Mouse (Mus musculus) forebrain, embryonic 14.5 days (tissue): Measurements from ENCODE around the gene Skap2. TPM values are rescaled to one million over a fixed set of nuclear protein-coding genes. Genes with fewer than 3 reads are reported as not detected.

ENCODE experiments used
- ATAC-seq: fragments of 200-750 bp; cut with Nextera tagmentation; 2 replicates; pipeline ENCODE4 v1.8.0; 2017; ENCODE audit warnings: mild to moderate bottlenecking, moderate library complexity
- DNase-seq: peaks from one replicate; pipeline ENCODE4 v3.0.0-alpha.2; 2015; ENCODE audit warnings: low spot score
- H3K27ac ChIP-seq: fragments of 300-500 bp; sonication (generic); 2 replicates; pipeline ENCODE4 v1.5.1; 2014; ENCODE audit warnings: low read depth, mild to moderate bottlenecking, control low read depth, low read length, moderate library complexity
- H3K27me3 ChIP-seq: fragments of 300-500 bp; sonication (generic); replicated peaks from 2 replicates; pipeline ENCODE4 v1.6.1; 2014; ENCODE audit warnings: low read length, control low read depth, mixed read lengths; ENCODE audit not compliant: control insufficient read depth, insufficient read depth
- H3K36me3 ChIP-seq: fragments of 300-500 bp; sonication (generic); 2 replicates; pipeline ENCODE4 v1.6.1; 2014; ENCODE audit warnings: low read length, control low read depth; ENCODE audit not compliant: control insufficient read depth, insufficient read depth
- H3K4me1 ChIP-seq: fragments of 300-500 bp; sonication (generic); 2 replicates; pipeline ENCODE4 v1.6.1; 2014; ENCODE audit warnings: antibody characterized with exemption, low read length, control low read depth; ENCODE audit not compliant: control insufficient read depth, insufficient read depth
- H3K4me2 ChIP-seq: fragments of 300-500 bp; sonication (generic); 2 replicates; pipeline ENCODE4 v1.6.1; 2014; ENCODE audit warnings: mild to moderate bottlenecking, control low read depth, low read length
- H3K4me3 ChIP-seq: fragments of 300-500 bp; sonication (generic); 2 replicates; pipeline ENCODE4 v1.5.1; 2014; ENCODE audit warnings: low read depth, low read length, control low read depth
- H3K9ac ChIP-seq: fragments of 300-500 bp; sonication (generic); 2 replicates; pipeline ENCODE4 v1.6.1; 2014; ENCODE audit warnings: mild to moderate bottlenecking, low read length, control low read depth, moderate library complexity
- H3K9me3 ChIP-seq: fragments of 300-500 bp; sonication (generic); replicated peaks from 2 replicates; pipeline ENCODE4 v1.6.1; 2016; ENCODE audit warnings: low read length, control low read depth, mixed read lengths; ENCODE audit not compliant: control insufficient read depth
- WGBS: fragments of 180-500 bp; shearing (Covaris S2); extraction: QIAGEN DNeasy Blood & Tissue Kit; methylation state at CpG from one replicate; pipeline ENCODE4 v1.1.7; 2014; 5-methylcytosine and 5-hydroxymethylcytosine counted together
- polyA plus RNA-seq: library from polyadenylated mRNA; unstranded; fragments of >200 nt; fragmentation: Nextera tagmentation; extraction: Ambion mirVana; gene quantifications from 2 replicates; pipeline ENCODE4 v1.2.1, GENCODE M21; 2014

Skap2 gene
- 5.7 and 7.3 TPM in 2 replicates for polyA plus RNA-seq

GRCm38 (mm10) chr6:52012409-52013244 lies at the start of gene Skap2:
Skap2 (minus strand) TSS chr6:52012549.
- 0 out of 2 replicates have a peak, but pooled peaks cover 3% of the 10 kb centered on the region for H3K4me1 ChIP-seq
- H3K36me3 ChIP-seq, result no peaks in the 10 kb centered on the region
- H3K9ac ChIP-seq, result peak within 1 kb of the TSS; percentile 46; the same call in 1 of the 2 replicates
- DNase-seq (peak; percentile 98), ATAC-seq (peak; percentile 98)
- no peak within 1 kb of the TSS for H3K27ac ChIP-seq
- under 1% methylated on average over 51 of the region's 51 CpGs for WGBS
- H3K4me3 ChIP-seq, result peak within 1 kb of the TSS; percentile 47
- no peaks in the 10 kb centered on the region for H3K9me3 ChIP-seq
- H3K27me3 ChIP-seq, result peaks cover 48% of the 10 kb centered on the region
- peak within 1 kb of the TSS; percentile 75 for H3K4me2 ChIP-seq

DNA sequence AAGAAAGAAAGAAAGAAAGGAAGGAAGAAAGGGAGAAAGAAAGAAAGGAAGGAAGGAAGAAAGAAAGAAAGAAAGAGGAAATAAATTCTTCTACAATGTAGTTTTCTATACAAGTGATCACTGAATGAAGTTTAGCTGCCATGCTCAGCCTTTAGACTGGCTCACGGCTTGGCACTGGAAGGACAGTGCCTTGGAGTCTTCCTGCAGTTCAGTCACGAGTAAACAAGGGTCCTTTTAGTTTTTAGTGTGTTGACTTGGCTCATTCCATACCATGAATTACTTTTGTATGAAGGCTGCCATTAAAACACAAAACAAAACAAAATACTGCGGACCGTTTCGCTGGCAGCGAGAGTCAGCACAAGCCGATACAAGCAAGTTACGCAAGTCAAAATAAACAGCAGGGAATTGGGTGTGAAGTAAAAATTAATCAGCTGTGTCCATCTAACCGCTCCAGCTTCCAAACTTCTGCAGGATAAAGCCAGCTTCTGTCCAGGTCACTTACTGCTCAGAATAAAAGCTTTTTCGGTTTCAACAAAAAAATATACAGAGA lies 46.6 kb upstream of the Skap2 start:
- Histone ChIP-seq H3K4me1 (peaks cover 4% of the 10 kb centered on the region), H3K27me3 (no peaks in the 10 kb centered on the region), H3K9me3 (no peaks in the 10 kb centered on the region), H3K36me3 (no peaks in the 10 kb centered on the region), H3K4me3 (no peak overlapping the region), H3K9ac (no peak overlapping the region), H3K27ac (no peak overlapping the region), H3K4me2 (no peak overlapping the region)
- ATAC-seq (no peak), DNase-seq (no peak)
- 54% methylated on average over 10 of the region's 10 CpGs for WGBS

- 30% methylated on average over 5 of the region's 5 CpGs for WGBS
- H3K9ac ChIP-seq, result no peak overlapping the region
- H3K4me2 ChIP-seq, result no peak overlapping the region
- no peak overlapping the region for H3K27ac ChIP-seq
- peaks cover 3% of the 10 kb centered on the region; the same call in 1 of the 2 replicates for H3K4me1 ChIP-seq
- H3K27me3 ChIP-seq, result no peaks in the 10 kb centered on the region
- DNase-seq (peak; percentile 62), ATAC-seq (no peak)
- no peak overlapping the region for H3K4me3 ChIP-seq
- no peaks in the 10 kb centered on the region for H3K36me3 ChIP-seq
- no peaks in the 10 kb centered on the region for H3K9me3 ChIP-seq
Observed at GRCm38 (mm10) chr6:52058120-52058519, 45.8 kb upstream of the Skap2 start.

GRCm38 (mm10) chr6:52053567-52054561 lies 41.5 kb upstream of the Skap2 start:
- peaks cover 3% of the 10 kb centered on the region; the same call in 1 of the 2 replicates for H3K4me1 ChIP-seq
- H3K27ac ChIP-seq, result no peak overlapping the region
- no peaks in the 10 kb centered on the region for H3K9me3 ChIP-seq
- no peaks in the 10 kb centered on the region for H3K36me3 ChIP-seq
- no peak for ATAC-seq
- no peaks in the 10 kb centered on the region for H3K27me3 ChIP-seq
- H3K9ac ChIP-seq, result no peak overlapping the region
- no peak overlapping the region for H3K4me2 ChIP-seq
- no peak for DNase-seq
- 89% methylated on average over 15 of the region's 15 CpGs for WGBS
- H3K4me3 ChIP-seq, result no peak overlapping the region

- WGBS, result 84% methylated on average over 12 of the region's 12 CpGs
- ATAC-seq (no peak), DNase-seq (no peak)
- Histone ChIP-seq H3K4me3 (no peak overlapping the region), H3K27ac (no peak overlapping the region), H3K4me2 (no peak overlapping the region), H3K4me1 (no peaks in the 10 kb centered on the region), H3K9me3 (no peaks in the 10 kb centered on the region), H3K27me3 (no peaks in the 10 kb centered on the region), H3K9ac (no peak overlapping the region), H3K36me3 (no peaks in the 10 kb centered on the region)
Observed at GRCm38 (mm10) chr6:52050062-52050461, 37.7 kb upstream of the Skap2 start.

- H3K4me3 ChIP-seq, result no peak overlapping the region
- no peak overlapping the region for H3K9ac ChIP-seq
- H3K4me1 ChIP-seq, result no peaks in the 10 kb centered on the region
- H3K27ac ChIP-seq, result no peak overlapping the region
- 51% methylated on average over 5 of the region's 5 CpGs for WGBS
- no peaks in the 10 kb centered on the region for H3K27me3 ChIP-seq
- DNase-seq (no peak), ATAC-seq (no peak)
- no peak overlapping the region for H3K4me2 ChIP-seq
- H3K9me3 ChIP-seq, result no peaks in the 10 kb centered on the region
- H3K36me3 ChIP-seq, result no peaks in the 10 kb centered on the region
Observed at GRCm38 (mm10) chr6:52045517-52045916, 33.2 kb upstream of the Skap2 start.

DNA sequence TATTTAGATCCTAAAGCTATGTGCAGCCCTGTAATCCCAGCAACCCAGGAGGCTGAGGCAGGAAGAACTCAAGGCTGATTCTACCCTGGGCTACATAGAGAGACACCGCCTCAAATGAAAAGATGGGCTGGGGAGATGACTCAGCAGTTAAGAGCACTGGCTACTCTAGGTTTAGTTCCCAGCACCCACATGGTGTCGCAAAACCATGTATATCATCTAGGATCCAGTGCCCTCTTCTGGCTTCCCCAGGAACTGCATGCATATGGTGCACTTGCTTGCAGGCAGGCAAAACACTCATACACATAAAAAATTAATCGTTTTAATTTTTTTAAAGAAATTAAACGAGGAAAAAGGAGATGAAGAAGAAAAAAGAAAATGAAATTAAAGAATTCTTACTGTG lies 23.7 kb upstream of the Skap2 start:
- no peaks in the 10 kb centered on the region for H3K36me3 ChIP-seq
- 0 out of 2 replicates have a peak, but pooled peaks cover 2% of the 10 kb centered on the region for H3K4me1 ChIP-seq
- no peak overlapping the region for H3K27ac ChIP-seq
- no peak overlapping the region for H3K4me3 ChIP-seq
- no peaks in the 10 kb centered on the region for H3K9me3 ChIP-seq
- 81% methylated on average over 4 of the region's 4 CpGs for WGBS
- H3K4me2 ChIP-seq, result no peak overlapping the region
- ATAC-seq, result no peak
- H3K27me3 ChIP-seq, result no peaks in the 10 kb centered on the region
- no peak overlapping the region for H3K9ac ChIP-seq
- no peak for DNase-seq

- no peak for ATAC-seq
- H3K4me2 ChIP-seq, result no peak overlapping the region
- H3K4me1 ChIP-seq, result 0 out of 2 replicates have a peak, but pooled peaks cover 2% of the 10 kb centered on the region
- no peak overlapping the region for H3K9ac ChIP-seq
- 20% methylated on average over 7 of the region's 7 CpGs for WGBS
- H3K9me3 ChIP-seq, result no peaks in the 10 kb centered on the region
- H3K36me3 ChIP-seq, result no peaks in the 10 kb centered on the region
- DNase-seq, result peak; percentile 60
- H3K4me3 ChIP-seq, result no peak overlapping the region
- no peak overlapping the region for H3K27ac ChIP-seq
- H3K27me3 ChIP-seq, result no peaks in the 10 kb centered on the region
Observed at GRCm38 (mm10) chr6:52031181-52031580, 18.8 kb upstream of the Skap2 start.
